Mouse (Mus musculus): ENCODE measurements around the gene Ccnt1.
A peak's percentile ranks its signal among the peaks of the same experiment; 100 is the strongest.

Gene Ccnt1

GRCm38 (mm10) chr15:98570873-98571538 lies at the start of gene Ccnt1, which contains the start of gene 4930415O20Rik:
TSS of gene Ccnt1 (minus strand) at chr15:98570923.
TSS of gene 4930415O20Rik (plus strand) at chr15:98571004.
- no peak for DNase-seq (ENCODE audit: low spot score)

- no peak for DNase-seq (ENCODE audit: low spot score)
Measured at GRCm38 (mm10) chr15:98617176-98617537, 46.4 kb upstream of the Ccnt1 start.

- DNase-seq (ENCODE audit: low spot score): no peak
Measured at GRCm38 (mm10) chr15:98616362-98617175, 45.8 kb upstream of the Ccnt1 start.

GRCm38 (mm10) chr15:98615751-98616150 lies 45.0 kb upstream of the Ccnt1 start:
- no peak for DNase-seq (ENCODE audit: low spot score)

GRCm38 (mm10) chr15:98614971-98615370 lies 44.2 kb upstream of the Ccnt1 start:
- DNase-seq (ENCODE audit: low spot score): no peak

GRCm38 (mm10) chr15:98614551-98614950 lies 43.8 kb upstream of the Ccnt1 start:
- DNase-seq (ENCODE audit: low spot score): no peak

- no peak for DNase-seq (ENCODE audit: low spot score)
Measured at GRCm38 (mm10) chr15:98612229-98612628, 41.5 kb upstream of the Ccnt1 start.

- DNase-seq (ENCODE audit: low spot score): no peak
Measured at GRCm38 (mm10) chr15:98610131-98610633, 39.5 kb upstream of the Ccnt1 start.

GRCm38 (mm10) chr15:98609331-98610130 lies 38.8 kb upstream of the Ccnt1 start, which contains the start of gene Adcy6:
TSS of gene Adcy6 (minus strand) at chr15:98610076.
- peak; percentile 73 for DNase-seq (ENCODE audit: low spot score)

GRCm38 (mm10) chr15:98608784-98609250 lies 38.1 kb upstream of the Ccnt1 start:
- no peak for DNase-seq (ENCODE audit: low spot score)

GRCm38 (mm10) chr15:98608058-98608783 lies 37.5 kb upstream of the Ccnt1 start:
- no peak for DNase-seq (ENCODE audit: low spot score)

- DNase-seq (ENCODE audit: low spot score): no peak
Measured at GRCm38 (mm10) chr15:98607557-98607956, 36.8 kb upstream of the Ccnt1 start.

- DNase-seq (ENCODE audit: low spot score): no peak
Measured at GRCm38 (mm10) chr15:98606739-98607138, 36.0 kb upstream of the Ccnt1 start.

GRCm38 (mm10) chr15:98606051-98606536 lies 35.4 kb upstream of the Ccnt1 start:
- DNase-seq (ENCODE audit: low spot score): no peak

GRCm38 (mm10) chr15:98604041-98604575 lies 33.4 kb upstream of the Ccnt1 start:
- no peak for DNase-seq (ENCODE audit: low spot score)

GRCm38 (mm10) chr15:98602921-98603458 lies 32.3 kb upstream of the Ccnt1 start:
- DNase-seq (ENCODE audit: low spot score): no peak

GRCm38 (mm10) chr15:98602191-98602881 lies 31.6 kb upstream of the Ccnt1 start:
- no peak for DNase-seq (ENCODE audit: low spot score)

GRCm38 (mm10) chr15:98601832-98602190 lies 31.1 kb upstream of the Ccnt1 start:
- DNase-seq (ENCODE audit: low spot score): no peak

- no peak for DNase-seq (ENCODE audit: low spot score)
Measured at GRCm38 (mm10) chr15:98600036-98600709, 29.4 kb upstream of the Ccnt1 start.

GRCm38 (mm10) chr15:98596609-98597008 lies 25.9 kb upstream of the Ccnt1 start:
- DNase-seq (ENCODE audit: low spot score): no peak
